Mouse (Mus musculus) heart, adult 2 months (tissue): ENCODE data around the gene Gtf2a1.
"Not testable (repeated sequence)": the region's sequence is repeated elsewhere in the genome, so short reads cannot be mapped to it uniquely, and the experiment has no call there.

ENCODE experiments used
- EP300 ChIP-seq: fragments of 200-500 bp; IDR thresholded peaks from 2 replicates; pipeline ENCODE4 v1.6.1; 2011; ENCODE audit warnings: low read depth, low read length, control low read depth; ENCODE audit not compliant: insufficient read depth
- POLR2A ChIP-seq: fragments of 200-500 bp; IDR thresholded peaks from 2 replicates; pipeline ENCODE4 v1.6.1; 2011; ENCODE audit warnings: mild to moderate bottlenecking, low read depth, low read length, control low read depth; ENCODE audit not compliant: insufficient read depth

DNA sequence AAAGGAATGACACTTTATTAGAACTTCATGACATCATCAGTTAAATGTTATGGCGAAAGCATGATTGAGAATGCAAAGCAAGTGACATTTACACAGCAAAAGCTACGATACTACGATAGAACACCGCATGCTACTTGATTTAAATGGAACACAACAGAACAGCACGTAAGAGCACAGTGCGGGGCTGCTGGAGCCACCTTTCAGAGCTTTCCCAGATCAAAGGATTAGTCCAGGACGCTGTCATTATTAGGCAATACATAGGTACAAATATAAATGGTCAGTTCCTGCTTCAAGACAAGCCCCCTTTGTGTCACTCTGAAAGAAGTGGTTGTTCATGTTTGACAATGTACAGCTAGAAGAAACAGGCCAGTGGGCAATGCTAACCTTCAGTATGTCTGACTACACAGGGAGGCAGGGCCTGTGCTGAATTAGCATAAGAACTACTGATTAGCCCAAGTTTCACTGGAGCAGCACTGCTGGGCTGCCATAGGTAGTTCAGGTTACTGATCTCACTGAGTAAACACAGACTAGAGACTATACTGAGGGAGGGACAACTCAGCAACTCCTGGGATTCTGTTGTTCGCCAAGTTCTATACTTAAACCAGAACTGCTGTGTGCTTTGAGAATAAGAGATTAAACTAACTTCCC, 32.8 kb downstream of the Gtf2a1 start:
- TF ChIP-seq POLR2A, EP300: not testable (repeated sequence)
